ENCODE assay signal across 8 mouse cellular contexts in the genomic region with DNA sequence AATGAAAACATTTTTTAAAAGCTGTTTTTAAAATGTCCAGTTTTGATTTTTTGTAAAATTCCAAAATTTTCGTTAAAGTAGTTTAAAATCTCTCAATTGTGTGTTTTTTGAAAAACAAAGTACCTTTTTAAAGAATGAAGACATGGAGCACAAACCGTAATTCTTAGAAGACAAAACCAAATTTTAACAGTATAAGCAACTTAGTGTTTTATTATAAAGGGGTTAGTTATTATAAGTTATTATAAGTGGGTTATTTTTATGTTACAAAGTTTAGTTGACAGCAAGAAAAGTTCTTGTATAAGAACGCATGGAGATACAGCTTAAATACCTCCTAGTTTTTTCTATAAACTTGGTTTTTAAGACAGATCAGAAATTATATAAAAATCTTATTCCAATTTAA. TPM values are rescaled to one million over a fixed set of nuclear protein-coding genes. Genes with fewer than 3 reads are reported as not detected.
A peak's percentile ranks its signal among the peaks of the same experiment; 100 is the strongest.
DNase-seq lines count a peak whose midpoint lies in the region; ATAC-seq and TF ChIP-seq lines count a peak whose summit lies in the region.

No protein-coding gene starts in this region.

- no peak for TF ChIP-seq POLR2A in MEL (IDR thresholded peaks at IDR 0.05; ENCODE audit: control insufficient read depth in 1 of 2, insufficient read depth in 1 of 2, low read depth in 1 of 2, low read length in 2 of 2, poor library complexity in 1 of 2)

- H3K4me3 ChIP-seq in heart, postnatal 0 days (ENCODE audit: low read depth, low read length): peak overlapping the region; percentile 69
- peak overlapping the region; percentile 70 to 94 for H3K4me3 ChIP-seq in MEL (ENCODE audit: control insufficient read depth in 1 of 2, insufficient read depth in 1 of 2, low read depth in 2 of 2, low read length in 2 of 2)
- H3K4me3 ChIP-seq in forebrain, embryonic 16.5 days (replicated peaks; ENCODE audit: low read length): peak overlapping the region; percentile 43
- H3K4me3 ChIP-seq in midbrain, embryonic 11.5 days (ENCODE audit: low read depth, low read length): no peak overlapping the region

- H3K4me1 ChIP-seq in heart, postnatal 0 days (ENCODE audit: control insufficient read depth, insufficient read depth): no peaks in the 10 kb centered on the region
- peaks cover 5 to 9% of the 10 kb centered on the region in 2 experiments for H3K4me1 ChIP-seq in MEL (ENCODE audit: control insufficient read depth in 1 of 2, insufficient read depth in 2 of 2, low read length in 2 of 2)
- H3K4me1 ChIP-seq in forebrain, embryonic 16.5 days (replicated peaks; ENCODE audit: control insufficient read depth, insufficient read depth, low read length): peaks cover 6% of the 10 kb centered on the region; the same call in 1 of the 2 replicates
- 0 out of 2 replicates have a peak, but pooled peaks cover 2% of the 10 kb centered on the region for H3K4me1 ChIP-seq in midbrain, embryonic 11.5 days (ENCODE audit: control insufficient read depth, insufficient read depth, low read length)

- H3K9me3 ChIP-seq in heart, postnatal 0 days (replicated peaks; ENCODE audit: control insufficient read depth, low read length): no peaks in the 10 kb centered on the region
- no peaks in the 10 kb centered on the region for H3K9me3 ChIP-seq in MEL (replicated peaks; ENCODE audit: insufficient read depth, low read length)
- no peaks in the 10 kb centered on the region for H3K9me3 ChIP-seq in forebrain, embryonic 16.5 days (ENCODE audit: control insufficient read depth, low read length)
- H3K9me3 ChIP-seq in midbrain, embryonic 11.5 days (ENCODE audit: control insufficient read depth, low read length): no peaks in the 10 kb centered on the region

- no peaks in the 10 kb centered on the region for H3K27me3 ChIP-seq in heart, postnatal 0 days (ENCODE audit: control insufficient read depth, insufficient read depth, low read length)
- H3K27me3 ChIP-seq in MEL (ENCODE audit: control insufficient read depth in 1 of 2, insufficient read depth in 2 of 2, low read length in 2 of 2): no peaks in the 10 kb centered on the region
- H3K27me3 ChIP-seq in forebrain, embryonic 16.5 days (replicated peaks; ENCODE audit: control insufficient read depth, insufficient read depth, low read length): no peaks in the 10 kb centered on the region
- no peaks in the 10 kb centered on the region for H3K27me3 ChIP-seq in midbrain, embryonic 11.5 days (ENCODE audit: control insufficient read depth, insufficient read depth, low read length)

- no peak for ATAC-seq in heart, postnatal 0 days (ENCODE audit: insufficient read depth, low read depth)
- no peak for ATAC-seq in forebrain, embryonic 16.5 days
- no peak for ATAC-seq in midbrain, embryonic 11.5 days (ENCODE audit: low FRiP score)
- ATAC-seq in monocyte, adult 5-6 weeks (replicated peaks; ENCODE audit: insufficient number of reproducible peaks, low FRiP score, low TSS enrichment, poor library complexity, severe bottlenecking): no peak

- TF ChIP-seq EP300 in heart, postnatal 0 days (IDR thresholded peaks at IDR 0.05; ENCODE audit: low read depth): no peak
- no peak; a peak in 1 of 4 replicates for TF ChIP-seq EP300 in MEL (IDR thresholded peaks at IDR 0.05; ENCODE audit: low read depth in 1 of 2, low read length in 2 of 2)

- no peaks in the 10 kb centered on the region for H3K36me3 ChIP-seq in heart, postnatal 0 days (replicated peaks; ENCODE audit: control insufficient read depth, insufficient read depth, low read length)
- peaks cover 0 to 10% of the 10 kb centered on the region in 2 experiments for H3K36me3 ChIP-seq in MEL (ENCODE audit: control insufficient read depth in 1 of 2, insufficient read depth in 2 of 2, low read length in 2 of 2)
- H3K36me3 ChIP-seq in forebrain, embryonic 16.5 days (ENCODE audit: control insufficient read depth, insufficient read depth): no peaks in the 10 kb centered on the region
- H3K36me3 ChIP-seq in midbrain, embryonic 11.5 days (ENCODE audit: control insufficient read depth, insufficient read depth, low read length): no peaks in the 10 kb centered on the region

- H3K4me2 ChIP-seq in heart, postnatal 0 days (ENCODE audit: low read depth, low read length): peak overlapping the region; percentile 79
- H3K4me2 ChIP-seq in forebrain, embryonic 16.5 days (ENCODE audit: low read length): peak overlapping the region; percentile 60
- peak overlapping the region; percentile 51; the same call in 1 of the 2 replicates for H3K4me2 ChIP-seq in midbrain, embryonic 11.5 days

- H3K9ac ChIP-seq in heart, postnatal 0 days (replicated peaks; ENCODE audit: low read depth, low read length): peak overlapping the region; percentile 70; the same call in 1 of the 2 replicates
- H3K9ac ChIP-seq in MEL (ENCODE audit: control insufficient read depth, low read depth, low read length, poor library complexity, severe bottlenecking): peak overlapping the region; percentile 86
- no peak overlapping the region for H3K9ac ChIP-seq in forebrain, embryonic 16.5 days (replicated peaks; ENCODE audit: low read depth, low read length)
- no peak overlapping the region for H3K9ac ChIP-seq in midbrain, embryonic 11.5 days (ENCODE audit: low read length)

- no peak for DNase-seq in heart, postnatal 0 days (ENCODE audit: low spot score)
- no peak for DNase-seq in heart, postnatal 25 days (ENCODE audit: low spot score)
- no peak for DNase-seq in MEL (ENCODE audit: low read depth, low spot score)
- DNase-seq in midbrain, embryonic 11.5 days (ENCODE audit: low spot score, missing footprints): no peak
- DNase-seq in left cerebral cortex, postnatal 36 days (ENCODE audit: low spot score in 2 of 2): no peak
- DNase-seq in cerebellum, postnatal 4 days (ENCODE audit: low spot score in 2 of 2): no peak

- intact Hi-C loops in heart, postnatal 25 days (cut with DNase I): no loop called here
- intact Hi-C loops in left cerebral cortex, postnatal 36 days (cut with DNase I): no loop called here

- WGBS in heart, postnatal 0 days: 81% methylated on average over 3 of the region's 3 CpGs
- 89% methylated on average over 3 of the region's 3 CpGs for WGBS in forebrain, embryonic 16.5 days
- 86% methylated on average over 3 of the region's 3 CpGs for WGBS in midbrain, embryonic 11.5 days

- H3K27ac ChIP-seq in heart, postnatal 0 days (ENCODE audit: low read depth): peak overlapping the region; percentile 78; the same call in 1 of the 2 replicates
- peak overlapping the region; percentile 87 for H3K27ac ChIP-seq in MEL (ENCODE audit: control insufficient read depth, low read depth, low read length)
- no peak overlapping the region for H3K27ac ChIP-seq in forebrain, embryonic 16.5 days (ENCODE audit: low read length)
- H3K27ac ChIP-seq in midbrain, embryonic 11.5 days (ENCODE audit: low read depth, low read length): no peak overlapping the region

- peaks cover 2% of the 10 kb centered on the region for H3K79me2 ChIP-seq in MEL (ENCODE audit: control insufficient read depth, insufficient read depth, low read length, poor library complexity)

- TF ChIP-seq CTCF in heart, postnatal 0 days (IDR thresholded peaks at IDR 0.05; ENCODE audit: low read depth): no peak
- no peak for TF ChIP-seq CTCF in MEL (IDR thresholded peaks at IDR 0.05 in 2 of 3, conservative IDR thresholded peaks at IDR 0.05 in 1 of 3; ENCODE audit: control insufficient read depth in 1 of 3, insufficient read depth in 1 of 3, low read depth in 2 of 3, low read length in 3 of 3, poor library complexity in 1 of 3, severe bottlenecking in 1 of 3)

- no peak for TF ChIP-seq RAD21 in MEL (IDR thresholded peaks at IDR 0.05; ENCODE audit: low read depth, low read length)

RNA-seq across cellular contexts. Expression of a gene that starts 0.6 kb away (rescaled TPM):
- total RNA-seq in heart, postnatal 0 days (2014; rRNA removed; ENCODE audit: low replicate concordance): 21.0 and 30.9 TPM in 2 replicates
- 3.9 and 4.2 TPM in 2 replicates for polyA plus RNA-seq in heart, postnatal 0 days (2015; fragmentation: Nextera tagmentation; extraction: Ambion mirVana)
- total RNA-seq in heart, postnatal 25 days (2021): 1 to 10 TPM; 3.5 to 5.2 TPM
- total RNA-seq in MEL (2012; rRNA removed): 4.5 and 4.9 TPM in 2 replicates
- 1 to 10 TPM in 1 of 2 experiments, not detected in 1; 5.8 TPM for polyA plus RNA-seq in MEL (2012; ENCODE audit: insufficient read depth in 1 of 2, insufficient read length in 2 of 2, low read depth in 1 of 2, low replicate concordance in 2 of 2, missing spikeins in 1 of 2)
- 4.4 and 4.9 TPM in 2 replicates for polyA plus RNA-seq in forebrain, embryonic 16.5 days (2015; fragmentation: Nextera tagmentation; extraction: Ambion mirVana)
- 2.0 and 2.5 TPM in 2 replicates for polyA plus RNA-seq in midbrain, embryonic 11.5 days (2014; fragmentation: Nextera tagmentation; extraction: Ambion mirVana)
- 1 to 10 TPM in 1 of 2 experiments, under 1 TPM in 1; 0.79 to 2.3 TPM for total RNA-seq in left cerebral cortex, postnatal 36 days (2021)
- total RNA-seq in monocyte, adult 5-6 weeks (2017): 129 to 219 TPM (median 170 TPM) in 3 replicates

RNA-seq across cellular contexts. Expression of a gene that starts 8.3 kb away (rescaled TPM):
- total RNA-seq in heart, postnatal 0 days (2014; rRNA removed; ENCODE audit: low replicate concordance): 0.15 TPM in 1 of 2 replicates, not detected in the other
- 0.05 and 0.26 TPM in 2 replicates for polyA plus RNA-seq in heart, postnatal 0 days (2015; fragmentation: Nextera tagmentation; extraction: Ambion mirVana)
- not detected for total RNA-seq in heart, postnatal 25 days (2021)
- 39.6 and 42.8 TPM in 2 replicates for total RNA-seq in MEL (2012; rRNA removed)
- 10 to 100 TPM in 1 of 2 experiments, not detected in 1; 50.2 TPM for polyA plus RNA-seq in MEL (2012; ENCODE audit: insufficient read depth in 1 of 2, insufficient read length in 2 of 2, low read depth in 1 of 2, low replicate concordance in 2 of 2, missing spikeins in 1 of 2)
- not detected in 2 replicates for polyA plus RNA-seq in forebrain, embryonic 16.5 days (2015; fragmentation: Nextera tagmentation; extraction: Ambion mirVana)
- polyA plus RNA-seq in midbrain, embryonic 11.5 days (2014; fragmentation: Nextera tagmentation; extraction: Ambion mirVana): 0.05 TPM in 1 of 2 replicates, not detected in the other
- not detected for total RNA-seq in left cerebral cortex, postnatal 36 days (2021)
- total RNA-seq in monocyte, adult 5-6 weeks (2017): 1.7 to 3.5 TPM (median 2.5 TPM) in 3 replicates

RNA-seq across cellular contexts. Expression of a gene that starts 24.6 kb away (rescaled TPM):
- not detected in 2 replicates for total RNA-seq in heart, postnatal 0 days (2014; rRNA removed; ENCODE audit: low replicate concordance)
- polyA plus RNA-seq in heart, postnatal 0 days (2015; fragmentation: Nextera tagmentation; extraction: Ambion mirVana): 0.18 and 0.41 TPM in 2 replicates
- total RNA-seq in heart, postnatal 25 days (2021): not detected
- total RNA-seq in MEL (2012; rRNA removed): not detected in 2 replicates
- not detected for polyA plus RNA-seq in MEL (2012; ENCODE audit: insufficient read depth in 1 of 2, insufficient read length in 2 of 2, low read depth in 1 of 2, low replicate concordance in 2 of 2, missing spikeins in 1 of 2)
- polyA plus RNA-seq in forebrain, embryonic 16.5 days (2015; fragmentation: Nextera tagmentation; extraction: Ambion mirVana): not detected in 2 replicates
- polyA plus RNA-seq in midbrain, embryonic 11.5 days (2014; fragmentation: Nextera tagmentation; extraction: Ambion mirVana): not detected in 2 replicates
- total RNA-seq in left cerebral cortex, postnatal 36 days (2021): not detected
- 8.6 TPM in 1 of 3 replicates, not detected in the others for total RNA-seq in monocyte, adult 5-6 weeks (2017)

RNA-seq across cellular contexts. Expression of a gene that starts 48.0 kb away (rescaled TPM):
- total RNA-seq in heart, postnatal 0 days (2014; rRNA removed; ENCODE audit: low replicate concordance): not detected in 2 replicates
- not detected in 2 replicates for polyA plus RNA-seq in heart, postnatal 0 days (2015; fragmentation: Nextera tagmentation; extraction: Ambion mirVana)
- total RNA-seq in heart, postnatal 25 days (2021): not detected
- 0.13 TPM in 1 of 2 replicates, not detected in the other for total RNA-seq in MEL (2012; rRNA removed)
- polyA plus RNA-seq in MEL (2012; ENCODE audit: insufficient read depth in 1 of 2, insufficient read length in 2 of 2, low read depth in 1 of 2, low replicate concordance in 2 of 2, missing spikeins in 1 of 2): under 1 TPM in 1 of 2 experiments, not detected in 1; 0.03 TPM
- 0.20 and 0.30 TPM in 2 replicates for polyA plus RNA-seq in forebrain, embryonic 16.5 days (2015; fragmentation: Nextera tagmentation; extraction: Ambion mirVana)
- not detected in 2 replicates for polyA plus RNA-seq in midbrain, embryonic 11.5 days (2014; fragmentation: Nextera tagmentation; extraction: Ambion mirVana)
- total RNA-seq in left cerebral cortex, postnatal 36 days (2021): not detected
- total RNA-seq in monocyte, adult 5-6 weeks (2017): 1.6 TPM in 1 of 3 replicates, not detected in the others

Comparison
In these comparisons a context has a peak if more than half of its experiments do, and no peak if none do; other contexts are left out.
1. H3K27ac ChIP-seq: peak in heart, postnatal 0 days (single experiment) and MEL (single experiment); none in forebrain, embryonic 16.5 days (single experiment) and midbrain, embryonic 11.5 days (single experiment).
2. H3K9ac ChIP-seq: peak in heart, postnatal 0 days (single experiment) and MEL (single experiment); none in forebrain, embryonic 16.5 days (single experiment) and midbrain, embryonic 11.5 days (single experiment).
3. Peak in every context shown above with its lines, with median percentiles within 50 percentile points of each other: H3K4me2 ChIP-seq.